Mouse (Mus musculus) forebrain, embryonic 10.5 days (tissue): Measurements from ENCODE around the gene Lpxn. TPM values are rescaled to one million over a fixed set of nuclear protein-coding genes. Genes with fewer than 3 reads are reported as not detected.

Experiments used
- DNase-seq: peaks from one replicate; pipeline ENCODE4 v3.0.0-alpha.2; 2017; ENCODE audit warnings: low spot score; ENCODE audit errors: extremely low spot score
- H3K27ac ChIP-seq: fragments of 300-500 bp; sonication (generic); 2 replicates; pipeline ENCODE4 v1.5.1; 2016; ENCODE audit warnings: mild to moderate bottlenecking
- H3K27me3 ChIP-seq: fragments of 300-500 bp; sonication (generic); 2 replicates; pipeline ENCODE4 v1.6.1; 2016; ENCODE audit warnings: mild to moderate bottlenecking; ENCODE audit not compliant: poor library complexity, severe bottlenecking
- H3K36me3 ChIP-seq: fragments of 300-500 bp; sonication (generic); replicated peaks from 2 replicates; pipeline ENCODE4 v1.6.1; 2016; ENCODE audit warnings: mild to moderate bottlenecking, moderate library complexity
- H3K4me1 ChIP-seq: fragments of 300-500 bp; sonication (generic); 2 replicates; pipeline ENCODE4 v1.6.1; 2016
- H3K4me3 ChIP-seq: fragments of 300-500 bp; sonication (generic); 2 replicates; pipeline ENCODE4 v1.5.1; 2016; ENCODE audit warnings: mild to moderate bottlenecking, moderate library complexity
- H3K9me3 ChIP-seq: fragments of 300-500 bp; sonication (generic); 2 replicates; pipeline ENCODE4 v1.6.1; 2016; ENCODE audit warnings: mild to moderate bottlenecking, moderate library complexity
- WGBS: fragments of 180-500 bp; shearing (Covaris S2); methylation state at CpG from one replicate; pipeline ENCODE4 v1.1.7; 2016; 5-methylcytosine and 5-hydroxymethylcytosine counted together
- polyA plus RNA-seq: library from polyadenylated mRNA; unstranded; fragments of >200 nt; fragmentation: Nextera tagmentation; extraction: Ambion mirVana; gene quantifications from 2 replicates; pipeline ENCODE4 v1.2.1, GENCODE M21; 2016

Gene Lpxn
- polyA plus RNA-seq, 1 experiment from 2014 or later = 0.76 TPM

DNA sequence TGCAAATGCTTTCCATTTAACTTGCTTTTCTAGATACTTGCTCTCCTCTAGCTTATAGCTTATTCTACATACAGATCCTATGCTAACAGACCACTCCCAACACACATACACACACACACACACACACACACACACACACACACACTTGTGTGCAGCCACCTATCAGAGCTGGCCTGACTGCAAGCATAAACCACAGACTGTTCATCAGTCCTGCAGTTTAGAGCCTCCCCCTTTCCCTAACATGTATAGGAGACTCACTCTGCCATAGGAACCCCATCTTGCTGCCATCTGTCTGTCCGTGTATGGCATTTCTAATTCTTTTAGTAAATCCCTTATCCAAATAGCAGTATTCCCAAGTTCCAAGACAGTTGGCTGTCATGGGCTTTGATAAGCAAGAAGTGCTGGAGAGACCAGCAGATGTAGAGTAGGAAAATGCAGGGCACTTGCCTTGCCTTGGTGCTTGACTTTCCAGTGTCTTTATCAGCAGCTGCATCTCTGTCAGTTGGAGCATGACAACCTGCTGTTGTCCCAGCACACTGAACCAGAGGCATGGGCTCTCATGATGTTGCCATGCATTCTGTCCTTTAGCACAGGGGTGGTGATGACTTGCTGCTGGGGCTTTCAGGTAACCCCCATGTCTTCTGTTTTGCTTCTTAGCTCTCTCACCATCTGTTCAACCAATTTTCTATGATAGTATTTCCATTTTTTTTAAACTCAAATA lies 16.8 kb downstream of the Lpxn start:
- no peaks in the 10 kb centered on the region for H3K4me1 ChIP-seq
- no peaks in the 10 kb centered on the region for H3K36me3 ChIP-seq
- H3K27me3 ChIP-seq = no peaks in the 10 kb centered on the region
- 78% methylated on average over 1 of the region's 1 CpGs for WGBS
- H3K4me3 ChIP-seq = no peak overlapping the region
- no peak overlapping the region for H3K27ac ChIP-seq
- H3K9me3 ChIP-seq = no peaks in the 10 kb centered on the region
- DNase-seq = no peak

DNA sequence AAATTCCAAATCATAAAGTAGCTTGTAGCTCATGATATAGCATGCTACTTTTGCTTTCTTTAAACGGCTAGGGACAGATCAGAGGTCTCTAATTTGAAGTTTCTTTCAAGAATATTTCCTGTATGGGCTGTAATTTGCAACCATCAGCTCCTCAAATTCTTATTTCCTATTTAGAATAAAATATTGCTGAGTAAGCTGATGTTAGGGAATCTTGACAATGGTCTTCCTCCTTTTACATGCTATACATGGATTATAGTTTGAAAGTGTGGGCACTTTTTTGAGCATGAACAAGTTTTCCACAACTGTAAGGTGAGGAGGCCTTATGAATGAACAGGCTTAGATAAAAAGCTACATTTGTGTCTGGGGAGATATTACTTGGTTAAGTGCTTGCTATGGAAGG lies 17.9 kb downstream of the Lpxn start:
- WGBS = 71% methylated on average over 1 of the region's 1 CpGs
- DNase-seq = no peak
- no peaks in the 10 kb centered on the region for H3K9me3 ChIP-seq
- H3K27ac ChIP-seq = no peak overlapping the region
- H3K27me3 ChIP-seq = no peaks in the 10 kb centered on the region
- no peak overlapping the region for H3K4me3 ChIP-seq
- no peaks in the 10 kb centered on the region for H3K4me1 ChIP-seq
- no peaks in the 10 kb centered on the region for H3K36me3 ChIP-seq

DNA sequence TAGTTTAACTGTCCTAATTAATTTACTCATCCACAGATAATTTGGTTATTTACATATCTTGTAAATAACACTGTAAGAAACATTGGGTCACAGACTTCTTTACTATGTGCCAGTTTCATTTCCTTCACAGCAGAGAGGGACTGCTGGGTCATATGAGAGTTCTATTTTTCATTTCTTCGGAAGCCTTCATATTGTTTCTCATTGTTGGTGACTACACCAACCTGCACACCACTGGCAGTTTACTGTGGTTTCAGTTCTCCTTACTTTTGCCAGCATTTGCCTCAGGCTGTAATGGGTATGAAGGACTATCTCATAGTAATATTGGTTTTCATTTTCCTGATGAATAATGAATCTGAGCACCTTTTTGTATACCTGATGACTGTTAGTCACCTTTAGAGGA lies 22.5 kb downstream of the Lpxn start:
- no peaks in the 10 kb centered on the region for H3K9me3 ChIP-seq
- 93% methylated on average over 1 of the region's 1 CpGs for WGBS
- H3K27me3 ChIP-seq = no peaks in the 10 kb centered on the region
- no peaks in the 10 kb centered on the region for H3K4me1 ChIP-seq
- H3K27ac ChIP-seq = no peak overlapping the region
- H3K4me3 ChIP-seq = no peak overlapping the region
- H3K36me3 ChIP-seq = no peaks in the 10 kb centered on the region
- DNase-seq = no peak

DNA sequence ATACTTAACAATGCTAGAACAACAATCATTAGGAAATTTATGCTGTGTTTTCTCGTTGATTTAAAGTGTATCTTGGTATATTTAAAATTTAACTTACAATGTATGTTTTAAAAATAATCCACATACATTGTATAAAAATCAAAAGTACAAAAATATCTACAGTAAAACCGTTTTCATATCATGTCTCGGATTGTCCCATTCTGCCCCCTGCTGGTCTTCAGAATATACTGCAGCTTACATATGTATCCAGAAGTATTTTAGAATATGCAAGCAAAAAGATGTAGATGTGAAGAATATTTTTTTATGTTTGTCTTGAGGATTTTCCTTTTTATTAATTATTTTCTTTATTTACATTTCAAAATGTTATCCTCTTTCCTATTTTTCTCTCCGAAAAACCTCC lies 24.4 kb downstream of the Lpxn start:
- Histone ChIP-seq H3K27ac (no peak overlapping the region), H3K9me3 (no peaks in the 10 kb centered on the region), H3K4me3 (no peak overlapping the region), H3K36me3 (no peaks in the 10 kb centered on the region), H3K4me1 (no peaks in the 10 kb centered on the region), H3K27me3 (no peaks in the 10 kb centered on the region)
- DNase-seq = no peak
- 32% methylated on average over 4 of the region's 4 CpGs for WGBS

DNA sequence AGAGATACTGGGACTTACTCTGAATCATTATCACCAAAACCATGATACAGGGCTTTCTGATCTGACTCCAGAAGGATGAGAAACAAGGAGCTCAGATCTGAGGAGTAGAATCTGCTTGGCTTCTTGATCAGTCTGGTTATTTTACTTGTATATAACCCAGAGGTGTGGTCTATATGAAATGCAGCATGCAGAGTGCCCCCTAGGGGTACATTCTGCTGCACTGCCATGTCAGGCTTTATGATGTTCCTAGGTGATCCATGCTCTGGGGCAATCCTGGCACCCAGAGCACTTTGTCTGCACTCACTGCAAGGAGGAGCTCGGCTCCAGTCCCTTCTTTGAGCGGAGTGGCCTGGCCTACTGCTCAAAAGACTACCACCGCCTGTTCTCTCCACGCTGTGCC lies 28.6 kb downstream of the Lpxn start:
- Histone ChIP-seq H3K27me3 (no peaks in the 10 kb centered on the region), H3K4me3 (no peak overlapping the region), H3K36me3 (no peaks in the 10 kb centered on the region), H3K27ac (no peak overlapping the region), H3K4me1 (no peaks in the 10 kb centered on the region), H3K9me3 (no peaks in the 10 kb centered on the region)
- no peak for DNase-seq
- 70% methylated on average over 4 of the region's 4 CpGs for WGBS

DNA sequence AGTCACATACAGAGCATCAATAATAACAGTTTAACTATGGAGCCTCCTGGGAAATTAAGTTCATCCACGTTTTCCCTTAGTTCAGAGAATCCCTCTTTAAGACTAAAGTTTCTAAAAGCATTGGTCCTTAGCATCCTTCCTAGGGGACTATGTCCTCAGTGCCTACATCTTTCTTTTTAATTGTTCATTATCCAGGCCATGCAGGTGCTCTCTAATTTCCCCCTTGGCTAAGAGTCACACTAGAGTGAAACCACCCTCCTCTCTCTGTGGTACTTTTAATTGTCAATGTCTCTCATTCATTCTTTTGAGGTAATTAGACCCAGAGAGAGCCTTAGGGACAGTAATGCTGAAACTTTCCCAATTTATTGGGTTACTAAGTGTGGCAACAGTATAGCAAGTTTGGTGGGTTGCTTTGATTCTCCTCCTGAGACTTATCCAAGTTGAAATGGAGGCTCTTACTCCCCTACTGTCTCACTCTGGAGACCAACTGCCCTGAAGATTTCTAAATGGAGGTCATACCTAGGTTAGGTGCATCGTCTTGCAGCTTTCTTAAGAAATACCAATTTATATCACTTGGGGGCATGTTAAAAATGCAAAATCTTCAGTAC lies 34.9 kb downstream of the Lpxn start:
- Histone ChIP-seq H3K27me3 (no peaks in the 10 kb centered on the region), H3K4me1 (no peaks in the 10 kb centered on the region), H3K36me3 (no peaks in the 10 kb centered on the region), H3K4me3 (no peak overlapping the region), H3K27ac (no peak overlapping the region), H3K9me3 (no peaks in the 10 kb centered on the region)
- DNase-seq = no peak
- 71% methylated on average over 2 of the region's 2 CpGs for WGBS

DNA sequence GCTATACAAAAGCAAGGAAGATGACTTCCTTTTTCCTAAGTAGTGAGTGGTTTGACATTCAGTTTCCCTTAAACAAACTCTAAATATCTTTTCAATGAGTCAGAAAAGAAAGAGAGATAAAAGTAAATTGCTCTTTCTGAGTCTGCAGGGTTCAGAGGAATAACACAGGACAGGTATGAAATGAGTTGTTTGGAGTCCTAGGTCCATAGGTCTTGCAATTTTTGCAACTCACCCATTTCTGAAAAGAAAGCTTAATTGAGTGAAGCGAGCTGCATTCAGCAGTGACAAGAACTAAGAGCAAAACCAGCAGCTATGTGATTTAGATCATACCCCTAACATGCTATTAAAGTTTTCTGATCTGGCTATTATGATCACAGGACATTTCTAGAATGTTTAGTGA lies 35.6 kb downstream of the Lpxn start:
- no peaks in the 10 kb centered on the region for H3K27me3 ChIP-seq
- no peak overlapping the region for H3K27ac ChIP-seq
- H3K9me3 ChIP-seq = no peaks in the 10 kb centered on the region
- WGBS = 74% methylated on average over 1 of the region's 1 CpGs
- H3K4me3 ChIP-seq = no peak overlapping the region
- H3K36me3 ChIP-seq = no peaks in the 10 kb centered on the region
- DNase-seq = no peak
- H3K4me1 ChIP-seq = no peaks in the 10 kb centered on the region

DNA sequence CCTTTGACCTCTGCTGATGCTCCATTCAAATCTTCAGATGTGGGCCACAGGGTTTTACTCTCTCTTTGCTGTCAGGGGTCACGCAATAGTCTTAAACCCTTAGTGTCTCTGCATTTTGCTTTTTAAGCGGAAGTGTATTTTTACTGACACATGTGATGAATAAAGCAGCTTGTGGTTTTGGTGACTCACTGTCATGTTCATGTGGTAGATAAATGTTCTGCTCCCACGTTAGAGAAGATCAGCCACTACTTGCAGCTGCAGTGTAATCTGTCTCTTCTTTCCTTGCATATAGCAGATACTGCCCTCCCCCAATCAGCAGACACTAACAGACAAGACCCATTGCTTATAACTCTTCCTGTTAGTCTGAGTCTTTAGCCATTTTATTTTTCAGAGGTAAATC lies 37.6 kb downstream of the Lpxn start:
- H3K27ac ChIP-seq = no peak overlapping the region
- 89% methylated on average over 3 of the region's 3 CpGs for WGBS
- H3K27me3 ChIP-seq = no peaks in the 10 kb centered on the region
- H3K36me3 ChIP-seq = no peaks in the 10 kb centered on the region
- no peaks in the 10 kb centered on the region for H3K4me1 ChIP-seq
- H3K4me3 ChIP-seq = no peak overlapping the region
- no peak for DNase-seq
- H3K9me3 ChIP-seq = no peaks in the 10 kb centered on the region

DNA sequence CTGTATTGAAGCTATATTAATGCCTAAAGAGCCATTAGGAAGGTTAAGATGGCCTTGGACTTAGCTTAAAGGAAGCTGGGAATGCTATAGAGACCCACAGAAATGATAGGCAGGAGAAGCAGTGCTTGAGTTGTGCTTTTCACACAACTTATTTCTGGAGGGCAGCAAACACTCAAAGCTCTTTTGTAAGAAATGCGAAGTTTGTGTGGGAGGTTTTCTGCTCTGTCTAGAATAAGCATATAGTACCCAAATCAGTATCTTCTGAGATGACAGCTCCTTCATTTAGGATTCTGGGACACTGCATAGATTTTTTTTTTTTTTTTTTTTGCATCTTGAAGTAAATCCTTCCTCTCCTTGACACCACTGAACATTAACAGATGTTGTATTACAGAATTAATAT lies 42.5 kb downstream of the Lpxn start:
- H3K27me3 ChIP-seq = no peaks in the 10 kb centered on the region
- no peak overlapping the region for H3K4me3 ChIP-seq
- H3K9me3 ChIP-seq = no peaks in the 10 kb centered on the region
- 95% methylated on average over 1 of the region's 1 CpGs for WGBS
- H3K4me1 ChIP-seq = no peaks in the 10 kb centered on the region
- no peaks in the 10 kb centered on the region for H3K36me3 ChIP-seq
- no peak overlapping the region for H3K27ac ChIP-seq
- no peak for DNase-seq

DNA sequence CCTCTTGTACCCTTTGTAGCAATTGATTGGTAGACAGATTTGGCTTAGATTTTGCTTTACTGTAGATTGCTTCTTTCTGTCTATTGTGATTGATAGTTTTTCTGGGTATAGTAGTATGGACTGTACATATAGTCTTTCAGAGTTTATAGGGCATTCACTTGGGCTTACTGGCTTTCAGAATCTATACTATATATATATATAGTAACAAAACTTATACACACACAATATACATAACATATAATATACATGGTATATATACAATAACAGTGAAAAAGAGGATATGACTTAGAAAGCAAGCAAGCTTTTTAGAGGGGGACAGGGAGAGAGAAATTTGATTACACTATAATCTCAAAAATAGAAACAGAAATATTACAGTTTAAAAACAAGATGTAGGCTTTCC lies 50.4 kb downstream of the Lpxn start, which contains the start of gene Gm5244:
Gene Gm5244 (plus strand): TSS at position 301 of the 400 bp plus-strand sequence.
- Histone ChIP-seq H3K4me1 (no peaks in the 10 kb centered on the region), H3K27me3 (no peaks in the 10 kb centered on the region), H3K36me3 (no peaks in the 10 kb centered on the region), H3K9me3 (no peaks in the 10 kb centered on the region), H3K4me3 (no peak within 1 kb of the TSS), H3K27ac (no peak within 1 kb of the TSS)
- DNase-seq = no peak

DNA sequence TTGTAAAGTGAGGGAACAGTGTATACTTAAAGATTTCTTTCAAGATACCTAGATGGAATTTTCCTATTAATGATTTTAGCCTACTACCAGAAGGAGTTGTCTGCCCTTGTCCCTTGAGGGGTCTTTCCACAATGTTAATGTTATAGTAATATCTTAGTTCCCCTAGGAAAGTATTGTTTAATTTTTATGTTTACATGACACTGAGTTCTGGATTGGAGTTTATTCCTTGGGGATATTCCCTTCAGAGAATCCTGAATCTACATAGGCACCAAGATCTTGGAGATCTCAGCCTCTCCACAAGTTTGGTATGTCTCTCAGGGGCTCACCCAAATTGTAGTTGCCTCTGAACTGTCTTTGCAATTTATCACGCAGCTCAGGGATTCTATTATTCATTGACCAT lies 61.0 kb downstream of the Lpxn start, which contains the start of gene Olfr1444:
Gene Olfr1444 (plus strand): TSS at position 301 of the 400 bp plus-strand sequence.
- H3K9me3 ChIP-seq = peaks cover 10% of the 10 kb centered on the region
- no peaks in the 10 kb centered on the region for H3K4me1 ChIP-seq
- no peak within 1 kb of the TSS for H3K27ac ChIP-seq
- H3K36me3 ChIP-seq = no peaks in the 10 kb centered on the region
- DNase-seq = no peak
- H3K4me3 ChIP-seq = no peak within 1 kb of the TSS
- no peaks in the 10 kb centered on the region for H3K27me3 ChIP-seq
- 60% methylated on average over 1 of the region's 1 CpGs for WGBS
